Mouse (Mus musculus) lung, postnatal 0 days (tissue): Measurements from ENCODE around the gene Nek8.

Experiments
- CTCF ChIP-seq: IDR thresholded peaks from 2 replicates; pipeline ENCODE4 v1.5.1; 2016; ENCODE audit warnings: antibody characterized with exemption, mild to moderate bottlenecking
- EP300 ChIP-seq: IDR thresholded peaks from 2 replicates; pipeline ENCODE4 v1.6.1; 2016; ENCODE audit warnings: antibody characterized with exemption, mild to moderate bottlenecking, control low read depth

- TF ChIP-seq CTCF (no peak), EP300 (no peak)
These were observed 39.3 kb upstream of the Nek8 start for GRCm38 (mm10) chr11:78215709-78216317.
